Mouse (Mus musculus) thymus, postnatal 14 days (tissue): ENCODE results near the gene Osbp2.
"Not testable (repeated sequence)": the region's sequence is repeated elsewhere in the genome, so short reads cannot be mapped to it uniquely, and the experiment has no call there.

Source experiments
- DNase-seq: peaks from one replicate; pipeline ENCODE4 v3.0.0; 2021

Osbp2 gene

DNA sequence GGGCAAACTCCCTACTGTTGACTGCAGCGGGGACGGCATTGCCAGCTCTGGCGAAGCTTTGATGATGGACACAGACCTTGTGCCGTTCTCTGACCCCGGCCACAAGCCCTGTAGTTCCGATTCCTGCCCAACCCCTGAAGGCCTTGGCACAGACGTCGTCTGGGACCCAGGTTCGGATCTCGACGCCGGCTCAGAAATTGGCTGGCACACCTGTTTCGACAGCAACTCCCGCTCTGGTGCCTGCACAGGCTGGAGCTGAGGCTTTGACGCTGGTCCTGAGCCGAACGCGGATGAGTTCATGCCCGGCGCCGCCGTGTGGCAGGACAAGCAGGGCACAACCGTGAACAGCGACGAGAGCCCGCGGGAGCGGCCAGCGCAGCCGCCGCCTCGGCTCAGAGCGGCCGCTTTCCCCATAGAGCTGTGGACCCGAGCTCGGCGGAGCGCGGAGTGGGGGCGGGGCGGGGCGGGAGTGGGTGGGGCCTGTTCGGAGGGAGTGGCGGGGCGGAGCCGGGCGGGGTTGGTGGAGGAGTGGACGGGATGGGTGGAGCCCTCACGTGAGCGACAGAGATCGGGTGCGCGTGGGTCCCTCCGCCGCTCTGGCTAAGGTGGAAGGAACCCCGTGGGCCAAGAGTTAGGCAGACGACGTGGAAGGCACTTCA, at the start of gene Osbp2:
Osbp2 (minus strand) TSS at position 450 of the 659 bp plus-strand sequence.
- DNase-seq = peak; percentile 74

DNA sequence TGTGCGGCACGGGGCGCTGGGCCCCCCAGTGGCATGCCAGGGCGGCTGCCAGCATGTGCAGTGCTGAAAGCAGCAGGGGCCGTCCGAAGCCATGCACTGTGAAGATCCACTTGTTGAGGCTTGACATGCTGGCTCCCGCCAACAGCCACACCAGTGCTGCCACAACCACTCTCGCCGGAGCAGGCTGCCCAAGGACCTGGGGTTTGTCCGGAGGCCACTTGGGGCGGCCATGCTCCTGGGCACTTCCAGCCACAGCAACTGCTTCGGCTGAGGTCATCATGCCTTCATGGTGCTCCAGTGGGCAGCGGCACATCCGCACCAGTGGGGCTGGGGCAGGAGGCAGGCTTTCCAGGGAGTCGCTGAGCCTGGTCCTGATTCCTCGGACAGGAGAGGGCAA, 49.2 kb upstream of the Osbp2 start:
- peak; percentile 33 for DNase-seq

DNA sequence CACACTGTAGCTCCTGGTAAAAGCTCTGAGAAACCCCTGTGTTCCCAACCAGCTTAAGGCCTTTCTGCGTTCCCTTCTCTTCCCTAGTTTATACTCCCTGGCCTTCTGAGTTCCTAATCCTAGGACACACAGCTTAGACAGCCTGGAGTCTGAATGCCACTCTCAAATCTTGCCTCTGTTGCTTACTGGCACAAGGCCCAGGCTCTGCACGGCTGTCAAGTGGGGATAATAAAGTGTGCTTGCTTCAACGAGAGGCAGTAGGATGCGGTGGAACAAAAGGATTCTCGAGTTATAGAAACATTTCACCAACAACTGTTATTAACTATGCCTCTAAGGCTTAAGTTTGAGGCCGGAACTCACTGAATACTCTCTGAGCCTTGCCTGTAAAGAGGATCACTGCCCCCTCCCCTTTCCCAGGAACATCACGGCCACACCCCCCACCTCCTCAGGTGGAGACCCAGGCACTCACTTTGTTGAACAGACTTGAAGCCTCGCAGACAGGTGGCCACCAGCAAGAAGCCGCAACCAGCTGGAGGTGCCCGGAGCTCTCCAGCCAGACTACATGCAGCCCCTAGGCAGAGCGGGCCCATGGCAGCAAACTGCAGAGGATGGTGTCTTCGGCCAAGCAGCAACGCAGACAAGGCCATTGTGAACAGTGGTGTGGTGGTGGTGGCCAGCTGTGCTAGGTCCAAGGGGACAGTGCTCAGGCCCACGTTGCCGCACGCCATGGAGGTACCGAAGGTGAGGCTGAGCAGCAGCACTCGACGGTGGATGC, 48.6 kb upstream of the Osbp2 start:
- DNase-seq = peak; percentile 12

DNA sequence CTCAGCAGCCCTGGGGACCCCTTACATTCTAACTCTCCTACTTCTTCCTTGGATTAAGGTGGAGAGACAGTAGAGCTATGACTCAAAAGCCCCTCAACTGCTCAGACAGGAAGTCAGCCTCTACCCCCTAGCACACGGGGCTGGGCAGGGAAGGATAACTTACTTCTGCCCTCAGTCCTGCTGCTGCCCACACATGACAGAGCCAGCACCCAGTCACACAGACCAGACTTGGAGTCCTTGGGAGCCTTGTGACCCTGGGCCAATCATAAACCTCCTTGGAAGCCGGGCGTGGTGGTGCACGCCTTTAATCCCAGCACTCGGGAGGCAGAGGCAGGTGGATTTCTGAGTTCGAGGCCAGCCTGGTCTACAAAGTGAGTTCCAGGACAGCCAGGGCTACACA, 47.7 kb upstream of the Osbp2 start:
- DNase-seq = not testable (repeated sequence)

DNA sequence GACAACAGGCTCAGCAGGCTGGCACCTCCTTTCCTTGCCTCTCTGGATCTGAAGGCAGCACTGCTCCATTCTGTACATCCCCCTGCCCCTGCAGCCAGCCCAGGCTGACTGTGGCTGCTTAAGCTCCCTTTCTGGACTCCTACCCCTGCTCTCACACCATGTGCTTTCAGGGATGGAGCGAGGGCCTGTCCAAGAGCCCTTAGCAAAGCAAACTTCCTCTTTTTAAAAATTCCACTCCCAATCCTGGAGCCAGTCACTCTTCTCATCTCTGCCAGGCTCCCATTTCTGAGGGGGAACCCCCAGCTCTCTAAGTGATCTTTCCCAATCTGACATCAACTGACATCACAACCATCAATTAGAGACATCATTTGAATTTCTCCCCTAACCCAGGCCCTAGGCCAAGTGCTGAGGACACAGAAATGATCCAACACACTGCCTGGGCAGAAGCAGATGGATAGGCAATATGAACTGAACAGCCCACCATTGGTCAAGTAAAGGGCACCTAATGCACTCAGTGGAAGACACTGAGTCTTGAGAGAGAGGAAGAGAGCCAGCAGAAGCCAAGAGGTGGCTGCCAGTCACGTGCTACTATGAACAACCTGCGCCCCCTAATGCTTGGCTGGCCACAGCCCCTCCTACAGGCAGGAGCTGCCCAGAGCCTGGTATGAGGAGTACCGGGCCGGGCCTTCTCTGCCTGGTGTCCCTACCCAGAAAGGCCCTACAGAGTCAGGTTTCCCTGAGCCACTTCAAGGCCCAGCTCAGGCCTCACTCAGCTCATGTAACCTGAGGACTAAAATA, 47.0 kb upstream of the Osbp2 start:
- DNase-seq = no peak

DNA sequence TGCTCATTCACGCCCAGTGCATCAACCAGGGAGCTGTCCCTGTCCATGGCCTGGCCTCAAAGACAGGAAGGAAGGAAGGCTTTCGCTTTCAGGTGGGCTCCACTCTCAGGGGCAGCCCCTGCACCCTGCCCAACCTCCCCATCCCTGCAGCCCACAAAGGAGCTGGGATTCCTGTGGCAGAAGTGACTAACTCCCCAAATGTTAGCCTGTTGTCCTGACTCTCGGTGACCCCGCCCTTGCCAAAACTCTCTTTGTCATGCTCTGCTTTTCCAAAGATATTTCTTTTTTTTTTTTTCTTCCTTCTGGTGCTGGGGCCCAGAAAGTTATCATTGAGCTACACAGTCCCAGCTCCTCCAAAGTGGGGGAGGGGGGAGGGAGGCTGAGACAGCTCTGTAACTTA, 45.5 kb upstream of the Osbp2 start:
- no peak for DNase-seq

DNA sequence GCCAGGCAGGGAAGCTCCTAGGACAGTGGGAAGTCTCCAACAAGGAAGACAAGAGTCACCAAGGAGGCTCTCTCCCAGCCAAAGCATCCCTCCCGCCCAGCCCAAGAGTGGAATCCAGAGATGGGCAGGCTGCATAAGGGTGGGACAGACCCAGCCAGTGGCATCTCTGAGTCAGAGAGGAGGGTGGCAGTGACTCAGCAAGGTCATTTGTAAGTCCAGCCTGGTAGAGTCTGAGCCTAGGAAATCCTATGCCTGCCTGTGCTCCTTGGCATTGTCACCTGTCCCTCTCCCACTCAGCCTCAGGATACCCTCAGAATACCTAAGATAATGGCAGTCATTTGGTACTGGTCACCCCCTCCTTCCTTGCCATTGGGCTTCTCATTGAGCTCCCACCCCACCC, 41.7 kb upstream of the Osbp2 start:
- no peak for DNase-seq

DNA sequence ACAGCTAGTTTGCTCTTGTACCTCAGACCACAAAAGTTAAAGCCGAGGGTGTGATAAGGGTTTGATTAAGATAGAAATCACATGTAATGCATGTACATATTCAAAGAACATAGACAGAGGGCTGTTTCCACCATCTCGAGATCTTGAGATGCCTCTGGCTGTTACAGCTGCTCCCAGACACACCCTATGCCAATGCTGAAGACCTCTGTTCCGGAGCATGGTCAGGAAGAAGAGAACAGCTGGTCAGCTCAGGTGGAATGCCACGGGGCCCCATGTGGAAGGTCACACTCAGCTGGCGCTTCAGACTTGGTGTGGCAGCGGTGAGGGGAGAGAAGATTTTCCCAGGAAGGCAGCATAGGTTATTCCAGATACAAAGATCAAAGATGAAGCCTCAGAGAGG, 41.0 kb upstream of the Osbp2 start:
- DNase-seq = no peak

DNA sequence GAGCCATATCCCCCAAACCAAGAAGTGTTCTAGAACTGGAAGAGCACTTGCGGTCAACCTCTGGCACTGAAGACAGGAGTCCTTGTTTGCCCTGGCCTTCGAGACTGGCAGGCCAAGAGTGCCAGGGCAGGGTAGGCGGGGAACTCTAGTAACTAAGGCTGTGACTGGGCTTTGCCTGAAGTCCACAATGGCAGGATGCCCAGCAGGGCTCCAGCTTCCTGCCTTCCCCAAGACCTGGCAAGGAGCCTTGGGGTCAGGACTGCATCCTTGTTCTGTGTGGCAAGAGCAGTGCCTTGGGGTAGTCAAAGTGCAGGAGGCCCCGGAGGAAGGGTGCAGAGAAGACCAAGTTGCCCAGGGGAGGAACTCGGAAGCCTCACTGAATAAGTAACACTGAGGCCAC, 39.3 kb upstream of the Osbp2 start:
- no peak for DNase-seq

DNA sequence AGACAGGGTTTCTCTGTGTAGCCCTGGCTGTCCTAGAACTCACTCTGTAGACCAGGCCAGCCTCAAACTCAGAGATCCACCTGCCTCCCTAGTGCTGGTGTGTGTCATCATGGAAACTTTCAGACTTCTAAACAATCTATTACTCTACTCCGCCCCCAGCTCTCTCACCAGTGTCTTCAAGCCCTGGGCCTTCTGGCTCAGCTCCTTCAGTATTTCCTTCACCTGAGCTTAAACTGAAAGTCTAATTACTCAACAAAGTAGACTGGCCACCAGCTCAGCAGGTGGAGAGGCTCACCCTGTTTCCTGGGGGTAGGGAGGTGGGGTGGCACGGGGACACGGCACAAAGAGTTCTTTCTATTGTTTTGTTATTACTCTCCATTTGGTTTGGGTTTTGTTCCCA, 38.8 kb upstream of the Osbp2 start:
- no peak for DNase-seq

DNA sequence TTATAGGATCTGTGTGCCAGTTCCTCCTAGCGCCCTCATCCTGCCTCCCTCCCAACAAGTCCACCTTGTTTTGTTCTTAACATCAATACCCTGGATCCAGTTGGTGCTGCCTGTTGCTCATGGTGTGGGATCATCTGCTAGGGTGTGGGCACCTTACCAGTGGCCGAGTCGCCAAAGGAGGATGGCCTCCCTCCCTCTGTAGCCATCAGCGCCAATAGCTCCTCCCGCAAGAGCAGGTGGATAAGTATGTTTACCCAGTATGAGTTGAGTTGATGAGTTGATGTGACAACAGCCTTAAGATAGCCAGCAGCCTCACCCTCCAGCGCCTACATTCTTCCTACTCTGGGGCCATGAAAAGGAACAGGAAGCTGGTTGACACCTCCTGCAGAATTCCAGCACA, 36.6 kb upstream of the Osbp2 start:
- no peak for DNase-seq

DNA sequence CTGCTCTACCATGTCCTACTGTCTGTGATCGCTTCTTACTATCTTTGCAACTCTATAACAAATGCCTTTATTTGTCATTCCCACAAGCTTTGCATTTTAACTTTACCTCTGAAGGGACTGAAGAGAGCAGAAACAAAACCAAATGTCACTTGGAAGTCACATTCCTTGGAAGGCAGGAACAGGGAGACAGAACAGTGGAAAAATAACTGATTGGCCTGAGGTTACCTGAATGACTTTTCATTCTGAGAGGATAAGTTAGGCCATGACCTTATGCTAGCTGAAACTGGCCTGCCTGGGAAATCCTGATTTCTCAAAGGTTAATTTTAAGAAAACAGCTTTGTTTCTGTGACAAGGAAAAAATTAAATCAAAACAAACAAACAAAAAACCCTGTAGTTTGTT, 32.2 kb upstream of the Osbp2 start:
- DNase-seq = no peak

DNA sequence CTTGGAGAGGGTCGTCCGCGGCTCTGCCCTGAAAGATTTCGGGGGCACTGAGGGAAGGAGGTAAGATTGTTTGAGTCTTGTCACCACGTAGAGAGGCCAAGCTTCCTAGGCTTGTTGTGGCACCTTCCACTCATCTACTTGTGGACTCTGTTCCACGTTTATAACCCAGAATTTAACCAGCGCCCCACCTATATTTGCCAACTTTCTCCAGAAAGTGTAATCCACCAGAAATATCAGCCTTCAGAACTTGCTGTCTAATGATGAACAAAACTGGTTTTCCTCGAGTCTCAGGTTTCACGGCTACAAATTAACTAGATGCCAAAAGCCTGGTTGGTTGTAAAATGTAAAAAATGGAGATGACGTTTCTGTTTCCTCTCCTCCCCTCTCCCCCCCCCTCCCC, 31.8 kb upstream of the Osbp2 start:
- no peak for DNase-seq

DNA sequence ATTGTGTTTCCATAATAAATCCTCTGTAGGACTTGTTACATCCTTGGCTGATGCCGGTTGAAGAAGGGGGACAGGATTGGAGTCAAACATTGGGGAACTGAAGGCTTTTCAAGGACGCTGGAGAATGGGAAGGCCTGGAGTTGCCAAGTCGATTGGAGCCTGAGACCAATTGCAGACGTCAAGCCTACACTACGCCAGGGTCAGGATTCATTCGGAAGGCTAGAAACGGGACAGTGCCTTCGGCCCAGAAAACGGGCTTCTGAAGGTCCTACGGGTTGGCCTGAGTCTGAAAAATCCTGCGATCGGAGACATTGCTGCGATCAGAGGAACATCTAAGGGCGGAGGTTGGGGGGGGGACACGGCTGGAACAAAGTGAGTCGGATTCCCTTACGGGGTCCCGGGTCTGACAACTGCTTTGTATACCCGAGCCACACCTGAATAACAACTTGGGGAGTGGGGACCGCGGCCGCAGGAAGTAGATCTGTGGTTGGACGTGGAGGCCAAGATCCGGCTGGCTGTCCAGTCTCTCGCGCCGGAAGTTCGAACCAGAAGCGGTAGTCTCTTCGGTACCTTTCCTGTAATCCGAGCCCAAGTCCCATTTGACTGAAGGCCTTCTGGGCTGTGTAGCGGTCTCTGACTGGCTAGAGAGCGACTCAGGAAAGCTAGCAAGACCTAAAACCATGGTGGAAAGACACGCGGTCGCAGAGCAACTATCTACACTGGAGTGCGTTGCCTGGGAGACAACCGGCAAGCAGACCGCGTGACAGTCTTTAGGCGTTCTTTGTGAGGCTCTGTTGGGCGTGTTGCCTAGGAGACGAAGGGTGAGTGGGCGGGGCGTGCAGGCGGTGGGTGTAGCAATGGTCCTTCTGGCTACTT, 30.9 kb upstream of the Osbp2 start, which contains the start of the genes 4921536K21Rik and Dusp18:
4921536K21Rik (minus strand) TSS at position 693 of the 876 bp plus-strand sequence.
Dusp18 (plus strand) TSS at position 835 of the 876 bp plus-strand sequence.
- peak; percentile 87 for DNase-seq

DNA sequence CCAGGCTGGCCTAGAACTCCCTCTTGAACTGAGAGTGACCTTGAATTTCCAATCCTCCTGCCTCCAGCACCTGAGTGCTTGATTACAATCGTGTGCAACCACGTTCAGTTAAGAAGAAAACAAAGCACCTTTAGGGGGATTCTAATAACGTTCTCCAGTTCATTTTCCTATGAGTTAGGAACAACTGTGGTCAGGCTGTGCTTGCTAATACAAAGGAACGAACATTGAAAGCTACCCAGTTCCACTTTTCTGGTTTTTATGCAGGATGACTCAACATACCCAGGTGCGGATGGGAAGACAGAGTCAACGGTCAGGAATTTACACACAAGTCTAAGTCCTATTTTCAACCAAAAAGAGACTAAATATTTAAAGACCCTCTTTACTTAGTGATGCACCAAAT, 30.3 kb upstream of the Osbp2 start:
- no peak for DNase-seq

DNA sequence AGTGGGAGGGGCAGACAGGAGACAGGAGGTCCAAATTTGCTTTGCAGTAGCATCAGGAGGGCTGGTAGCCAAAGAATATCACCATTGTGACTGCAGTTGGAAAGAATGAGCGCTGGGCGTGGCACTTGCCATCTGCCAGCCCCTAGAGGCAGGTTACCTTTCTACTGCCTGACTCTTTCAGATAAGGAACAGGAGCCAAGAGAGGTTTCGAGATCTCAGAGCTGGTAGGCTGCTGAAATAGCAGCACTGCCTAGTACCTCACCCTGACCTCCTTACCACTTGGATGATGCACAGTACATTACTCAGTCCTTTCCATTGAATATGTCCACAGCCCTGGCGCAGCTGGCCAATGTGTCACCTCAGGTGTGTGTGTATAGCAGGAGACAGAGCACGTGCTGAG, 23.6 kb upstream of the Osbp2 start:
- DNase-seq = no peak

DNA sequence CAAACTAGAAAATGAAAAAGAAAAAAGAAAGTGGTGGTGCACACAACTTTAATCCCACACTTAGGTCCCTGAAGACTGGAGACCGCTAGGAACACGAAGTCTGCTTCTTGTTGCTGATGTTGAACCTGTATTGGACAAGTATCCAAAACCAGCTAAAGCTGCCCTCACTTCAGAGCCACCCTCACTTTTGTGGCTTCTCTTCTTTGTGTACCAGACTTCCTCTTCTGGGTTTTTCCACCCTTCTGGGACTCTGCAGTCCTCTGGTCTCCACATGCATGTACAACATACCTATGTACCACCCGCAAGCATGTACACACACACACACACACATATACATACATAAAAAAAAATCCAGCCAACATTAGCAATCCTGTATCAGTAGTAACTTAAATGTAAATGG, 20.0 kb upstream of the Osbp2 start:
- no peak for DNase-seq

DNA sequence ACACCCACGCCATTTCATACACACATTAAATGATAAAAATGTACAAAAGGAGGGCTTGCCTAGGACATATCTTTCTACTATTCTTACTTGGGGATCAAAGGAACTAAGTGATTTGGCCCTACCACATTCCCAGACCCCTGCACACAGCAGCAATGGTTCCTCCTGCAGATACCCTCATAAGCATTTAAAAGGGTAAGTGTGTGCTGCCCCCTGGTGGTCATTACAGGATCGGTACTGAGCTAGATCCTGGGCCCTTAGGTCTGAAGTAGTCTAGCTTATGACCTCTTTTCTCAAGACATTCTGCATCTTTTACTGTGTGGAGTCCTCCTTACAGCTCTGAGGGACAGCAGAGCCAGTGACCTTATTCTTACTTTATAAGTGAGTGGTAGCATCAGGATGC, 16.1 kb upstream of the Osbp2 start:
- peak; percentile 78 for DNase-seq

DNA sequence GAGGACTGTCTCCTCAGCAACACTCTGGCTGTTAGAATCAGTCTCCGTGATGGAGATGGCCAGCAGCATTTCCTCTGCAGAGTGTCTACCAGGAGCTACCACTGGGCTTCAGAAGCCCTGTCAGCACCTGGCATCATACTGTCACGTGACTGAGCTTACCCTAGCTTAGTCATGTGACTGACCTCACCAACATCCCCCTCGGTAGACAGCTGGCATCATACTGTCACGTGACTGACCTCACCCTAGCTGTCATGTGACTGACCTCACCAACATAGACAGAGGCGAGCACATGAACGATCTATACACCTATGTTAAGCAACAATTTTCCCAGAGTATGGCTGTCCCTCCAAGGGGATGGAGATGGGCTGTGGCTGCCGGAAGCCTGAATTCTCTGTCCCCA, 15.0 kb upstream of the Osbp2 start:
- peak; percentile 14 for DNase-seq

DNA sequence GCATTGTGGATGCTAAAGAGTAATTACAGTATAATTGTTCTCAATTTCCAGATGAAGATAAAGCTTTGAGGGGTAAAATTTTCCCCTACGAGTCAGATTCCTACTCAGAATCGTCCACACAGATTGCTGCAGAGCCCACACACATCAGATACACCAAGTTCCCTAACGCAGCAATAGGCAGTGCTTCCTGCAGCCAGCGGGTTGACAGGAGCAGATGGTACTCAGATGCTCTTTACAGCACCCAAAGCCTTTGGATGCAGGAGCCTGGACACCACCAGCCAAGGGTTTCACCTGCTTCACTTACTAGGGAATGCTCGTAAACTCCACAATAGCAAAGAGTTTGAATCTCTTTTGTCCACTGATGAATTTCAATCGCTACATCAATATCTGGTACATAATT, 12.7 kb upstream of the Osbp2 start:
- no peak for DNase-seq

DNA sequence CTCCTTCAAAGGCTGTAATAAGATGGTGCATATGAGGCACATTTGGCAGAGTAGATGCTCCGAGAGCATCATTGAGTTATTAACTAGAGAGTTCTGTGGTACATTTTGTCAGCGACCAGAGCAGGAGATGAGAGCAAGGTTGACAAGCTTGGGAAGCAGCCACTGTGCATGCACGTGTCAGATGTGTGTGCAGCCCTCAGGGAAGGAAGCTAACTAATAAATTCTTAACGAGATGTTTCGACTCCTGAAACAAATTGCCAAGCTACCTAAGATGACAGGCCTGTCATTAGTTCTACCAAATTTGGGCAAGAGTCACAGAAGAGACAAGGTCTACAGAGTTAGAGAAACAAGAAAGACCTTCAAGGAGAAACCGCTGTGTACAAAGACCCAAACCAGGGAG, 640 bp upstream of the Osbp2 start:
- DNase-seq = no peak

DNA sequence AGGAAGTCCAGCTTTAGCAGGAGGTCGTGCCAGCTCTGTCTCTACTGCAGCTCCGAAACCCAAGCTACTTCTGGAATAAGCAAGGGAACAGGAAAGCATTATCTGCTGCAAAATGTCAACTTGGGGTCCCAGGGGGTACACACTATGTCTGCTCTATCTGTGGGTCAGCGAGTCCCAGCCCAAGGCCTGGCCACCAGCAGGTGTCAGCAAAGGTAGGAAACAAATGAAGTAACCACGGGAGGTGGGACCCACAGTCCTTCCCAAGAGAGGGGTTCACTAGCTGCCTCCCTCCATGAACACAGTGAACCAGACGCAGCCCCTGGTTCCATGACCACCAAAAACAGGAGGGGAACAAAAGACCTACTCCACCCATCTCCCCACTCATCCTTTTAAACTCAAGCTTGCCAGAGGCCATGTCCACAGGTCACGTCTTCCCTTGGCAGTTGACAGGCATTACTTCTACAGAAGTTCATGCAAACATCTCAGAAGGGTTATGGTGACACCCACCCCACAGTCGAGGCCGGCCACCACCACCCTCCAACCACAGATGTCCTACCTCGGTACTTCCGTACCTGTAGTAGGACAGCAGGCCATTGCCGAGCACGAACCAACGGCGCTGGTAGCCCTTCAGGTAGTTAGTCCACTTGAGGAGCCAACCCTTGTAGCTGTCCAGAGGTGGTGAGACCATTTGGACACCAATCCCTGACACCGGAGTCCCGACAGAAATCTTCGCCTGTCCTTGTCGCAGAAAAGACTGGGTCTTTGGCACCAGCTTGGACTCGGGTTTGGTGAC, 846 bp downstream of the Osbp2 start:
- DNase-seq = no peak
